Mouse (Mus musculus): ENCODE data around the gene Lrp6. TPM values are rescaled to one million over a fixed set of nuclear protein-coding genes. Genes with fewer than 3 reads are reported as not detected.

The Lrp6 gene
- polyA plus RNA-seq, 1 experiment from 2014 or later: 19.7 TPM

DNA sequence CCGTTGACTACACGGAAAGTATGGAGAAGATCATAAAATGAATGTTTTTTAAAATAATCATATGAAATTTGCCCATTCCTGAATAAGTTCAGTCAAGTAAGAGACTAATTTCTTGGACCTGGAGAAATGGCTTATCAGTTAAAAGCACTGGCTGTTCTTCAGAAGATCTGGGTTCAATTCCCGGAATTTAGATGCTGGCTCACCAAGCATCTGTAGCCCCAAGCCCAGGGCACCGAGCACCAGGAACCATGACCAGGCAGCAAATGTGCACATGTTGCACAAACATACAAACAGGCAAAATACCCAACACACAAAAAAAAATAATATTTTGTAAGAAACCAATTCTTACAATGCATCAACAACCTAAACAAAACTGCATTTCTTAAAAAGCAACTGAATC lies 37.4 kb downstream of the Lrp6 start:
- Histone ChIP-seq H3K9me3 (ENCODE audit: control insufficient read depth, low read length) (no peaks in the 10 kb centered on the region), H3K36me3 (ENCODE audit: control insufficient read depth, insufficient read depth, low read length) (no peaks in the 10 kb centered on the region), H3K4me1 (ENCODE audit: control insufficient read depth, insufficient read depth, low read length) (no peaks in the 10 kb centered on the region), H3K9ac (replicated peaks; ENCODE audit: low read depth, low read length) (no peak overlapping the region), H3K27me3 (ENCODE audit: control insufficient read depth, insufficient read depth, low read length) (no peaks in the 10 kb centered on the region), H3K4me2 (ENCODE audit: low read depth, low read length) (no peak overlapping the region), H3K4me3 (ENCODE audit: low read depth, low read length) (no peak overlapping the region), H3K27ac (ENCODE audit: low read depth, low read length) (no peak overlapping the region)
- WGBS: 91% methylated on average over 4 of the region's 4 CpGs
- ATAC-seq (ENCODE audit: low read depth): no peak

DNA sequence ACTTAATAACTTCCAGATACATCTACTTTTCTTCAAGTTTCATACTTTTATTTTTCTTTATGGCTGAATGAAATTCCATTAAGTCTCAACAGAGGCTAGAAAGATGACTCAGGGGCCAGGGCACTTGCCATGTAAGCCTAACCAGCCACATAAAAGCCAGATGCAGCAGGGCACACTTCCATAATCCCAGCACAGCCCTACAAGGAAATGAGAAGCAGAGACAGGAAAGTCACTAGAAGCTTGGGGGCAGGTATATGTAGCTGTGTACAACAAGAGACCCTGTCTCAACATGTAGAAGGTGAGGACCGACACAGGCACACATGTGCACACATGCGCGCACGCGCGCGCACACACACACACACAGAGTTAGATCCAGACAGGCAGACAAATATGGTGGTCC lies 38.4 kb downstream of the Lrp6 start:
- no peak overlapping the region for H3K27ac ChIP-seq (ENCODE audit: low read depth, low read length)
- no peaks in the 10 kb centered on the region for H3K9me3 ChIP-seq (ENCODE audit: control insufficient read depth, low read length)
- no peaks in the 10 kb centered on the region for H3K4me1 ChIP-seq (ENCODE audit: control insufficient read depth, insufficient read depth, low read length)
- H3K27me3 ChIP-seq (ENCODE audit: control insufficient read depth, insufficient read depth, low read length): no peaks in the 10 kb centered on the region
- no peaks in the 10 kb centered on the region for H3K36me3 ChIP-seq (ENCODE audit: control insufficient read depth, insufficient read depth, low read length)
- H3K4me2 ChIP-seq (ENCODE audit: low read depth, low read length): no peak overlapping the region
- ATAC-seq (ENCODE audit: low read depth): no peak
- WGBS: 98% methylated on average over 7 of the region's 7 CpGs
- no peak overlapping the region for H3K9ac ChIP-seq (replicated peaks; ENCODE audit: low read depth, low read length)
- no peak overlapping the region for H3K4me3 ChIP-seq (ENCODE audit: low read depth, low read length)

DNA sequence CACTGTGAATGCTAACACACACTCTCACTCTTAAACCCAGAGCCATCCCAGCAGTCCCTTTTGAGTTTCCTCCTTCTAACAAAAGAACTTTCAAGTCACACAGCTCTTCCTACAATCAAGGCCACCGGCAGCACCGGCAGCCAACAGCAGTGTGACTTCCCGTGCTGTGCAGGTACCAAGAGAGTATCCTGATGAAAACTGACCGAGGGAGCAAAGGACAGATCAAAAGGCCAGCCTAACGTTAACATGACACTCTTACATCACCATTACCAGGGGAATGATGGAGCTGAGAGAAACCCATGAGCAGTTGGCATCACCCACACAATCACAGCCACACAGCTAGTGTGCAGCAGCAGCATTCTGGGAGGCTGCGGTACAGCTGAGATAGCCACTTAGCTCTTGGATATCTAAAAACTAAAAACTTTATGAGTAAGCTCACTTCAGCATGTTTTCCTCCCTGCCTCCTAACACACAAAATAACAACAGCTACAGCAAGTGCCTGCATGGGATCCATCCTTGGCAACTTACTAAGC lies 39.1 kb downstream of the Lrp6 start:
- H3K27me3 ChIP-seq (ENCODE audit: control insufficient read depth, insufficient read depth, low read length): no peaks in the 10 kb centered on the region
- ATAC-seq (ENCODE audit: low read depth): no peak
- no peak overlapping the region for H3K4me3 ChIP-seq (ENCODE audit: low read depth, low read length)
- WGBS: 53% methylated on average over 6 of the region's 6 CpGs
- H3K9ac ChIP-seq (replicated peaks; ENCODE audit: low read depth, low read length): no peak overlapping the region
- no peak overlapping the region for H3K27ac ChIP-seq (ENCODE audit: low read depth, low read length)
- no peak overlapping the region for H3K4me2 ChIP-seq (ENCODE audit: low read depth, low read length)
- no peaks in the 10 kb centered on the region for H3K36me3 ChIP-seq (ENCODE audit: control insufficient read depth, insufficient read depth, low read length)
- no peaks in the 10 kb centered on the region for H3K9me3 ChIP-seq (ENCODE audit: control insufficient read depth, low read length)
- no peaks in the 10 kb centered on the region for H3K4me1 ChIP-seq (ENCODE audit: control insufficient read depth, insufficient read depth, low read length)

GRCm38 (mm10) chr6:134526821-134527595 lies 39.8 kb downstream of the Lrp6 start:
- Histone ChIP-seq H3K27me3 (ENCODE audit: control insufficient read depth, insufficient read depth, low read length) (no peaks in the 10 kb centered on the region), H3K36me3 (ENCODE audit: control insufficient read depth, insufficient read depth, low read length) (no peaks in the 10 kb centered on the region), H3K4me2 (ENCODE audit: low read depth, low read length) (no peak overlapping the region), H3K4me1 (ENCODE audit: control insufficient read depth, insufficient read depth, low read length) (no peaks in the 10 kb centered on the region), H3K9ac (replicated peaks; ENCODE audit: low read depth, low read length) (no peak overlapping the region), H3K4me3 (ENCODE audit: low read depth, low read length) (no peak overlapping the region), H3K27ac (ENCODE audit: low read depth, low read length) (no peak overlapping the region), H3K9me3 (ENCODE audit: control insufficient read depth, low read length) (no peaks in the 10 kb centered on the region)
- WGBS: 80% methylated on average over 10 of the region's 10 CpGs
- ATAC-seq (ENCODE audit: low read depth): no peak

- WGBS: 81% methylated on average over 5 of the region's 5 CpGs
- ATAC-seq (ENCODE audit: low read depth): no peak
These were observed 40.5 kb downstream of the Lrp6 start for GRCm38 (mm10) chr6:134526275-134526674.

DNA sequence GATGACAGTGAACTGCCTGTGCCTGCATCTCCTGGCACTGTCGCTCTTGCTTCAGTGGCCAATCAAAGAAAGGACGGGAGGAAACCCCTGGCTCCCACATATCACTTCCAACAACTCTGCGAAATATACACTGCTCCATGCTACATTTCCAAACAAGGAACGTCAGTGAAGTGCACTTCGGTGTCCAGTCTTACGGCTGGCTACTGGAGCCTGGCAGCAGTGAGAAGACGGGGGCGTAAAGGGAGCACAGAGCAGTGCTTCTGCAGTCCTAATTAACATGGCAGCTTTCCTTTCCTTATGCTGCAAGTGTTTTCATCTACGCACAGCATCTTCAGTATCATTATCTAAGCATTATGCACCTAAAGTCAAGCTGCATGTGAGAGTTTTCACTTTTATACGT lies 45.4 kb downstream of the Lrp6 start:
- Histone ChIP-seq H3K27me3 (ENCODE audit: control insufficient read depth, insufficient read depth, low read length) (no peaks in the 10 kb centered on the region), H3K4me1 (ENCODE audit: control insufficient read depth, insufficient read depth, low read length) (peaks cover 15% of the 10 kb centered on the region), H3K36me3 (ENCODE audit: control insufficient read depth, insufficient read depth, low read length) (no peaks in the 10 kb centered on the region), H3K27ac (ENCODE audit: low read depth, low read length) (peak overlapping the region; percentile 28; the same call in 1 of the 2 replicates), H3K9ac (replicated peaks; ENCODE audit: low read depth, low read length) (no peak overlapping the region), H3K9me3 (ENCODE audit: control insufficient read depth, low read length) (no peaks in the 10 kb centered on the region), H3K4me3 (ENCODE audit: low read depth, low read length) (no peak overlapping the region), H3K4me2 (ENCODE audit: low read depth, low read length) (no peak overlapping the region; the same call in 1 of the 2 replicates)
- WGBS: 55% methylated on average over 10 of the region's 10 CpGs
- 0 out of 2 replicates have a peak, but pooled peaks have one; percentile 36 for ATAC-seq (ENCODE audit: low read depth)

More at GRCm38 (mm10) chr6:134526275-134526674, 40.5 kb downstream of the Lrp6 start:
- Histone ChIP-seq H3K9ac (replicated peaks; ENCODE audit: low read depth, low read length) (no peak overlapping the region), H3K27ac (ENCODE audit: low read depth, low read length) (no peak overlapping the region), H3K4me3 (ENCODE audit: low read depth, low read length) (no peak overlapping the region), H3K4me1 (ENCODE audit: control insufficient read depth, insufficient read depth, low read length) (peaks cover 5% of the 10 kb centered on the region), H3K9me3 (ENCODE audit: control insufficient read depth, low read length) (no peaks in the 10 kb centered on the region), H3K4me2 (ENCODE audit: low read depth, low read length) (no peak overlapping the region), H3K27me3 (ENCODE audit: control insufficient read depth, insufficient read depth, low read length) (no peaks in the 10 kb centered on the region), H3K36me3 (ENCODE audit: control insufficient read depth, insufficient read depth, low read length) (no peaks in the 10 kb centered on the region)

- H3K36me3 ChIP-seq (ENCODE audit: control insufficient read depth, insufficient read depth, low read length): no peaks in the 10 kb centered on the region
- H3K4me2 ChIP-seq (ENCODE audit: low read depth, low read length): no peak overlapping the region
- no peaks in the 10 kb centered on the region for H3K27me3 ChIP-seq (ENCODE audit: control insufficient read depth, insufficient read depth, low read length)
- H3K4me1 ChIP-seq (ENCODE audit: control insufficient read depth, insufficient read depth, low read length): peaks cover 15% of the 10 kb centered on the region
- H3K27ac ChIP-seq (ENCODE audit: low read depth, low read length): no peak overlapping the region
- no peaks in the 10 kb centered on the region for H3K9me3 ChIP-seq (ENCODE audit: control insufficient read depth, low read length)
- 0 out of 2 replicates have a peak, but pooled peaks have one; percentile 42 for ATAC-seq (ENCODE audit: low read depth)
- 43% methylated on average over 3 of the region's 3 CpGs for WGBS
- no peak overlapping the region for H3K4me3 ChIP-seq (ENCODE audit: low read depth, low read length)
- no peak overlapping the region for H3K9ac ChIP-seq (replicated peaks; ENCODE audit: low read depth, low read length)
These were observed 45.9 kb downstream of the Lrp6 start for GRCm38 (mm10) chr6:134520821-134521220.

GRCm38 (mm10) chr6:134518450-134518849 lies 48.3 kb downstream of the Lrp6 start:
- H3K27ac ChIP-seq (ENCODE audit: low read depth, low read length): no peak overlapping the region
- no peak overlapping the region for H3K4me2 ChIP-seq (ENCODE audit: low read depth, low read length)
- no peak overlapping the region for H3K4me3 ChIP-seq (ENCODE audit: low read depth, low read length)
- no peaks in the 10 kb centered on the region for H3K9me3 ChIP-seq (ENCODE audit: control insufficient read depth, low read length)
- H3K27me3 ChIP-seq (ENCODE audit: control insufficient read depth, insufficient read depth, low read length): no peaks in the 10 kb centered on the region
- WGBS: 84% methylated on average over 5 of the region's 5 CpGs
- no peaks in the 10 kb centered on the region for H3K36me3 ChIP-seq (ENCODE audit: control insufficient read depth, insufficient read depth, low read length)
- H3K9ac ChIP-seq (replicated peaks; ENCODE audit: low read depth, low read length): no peak overlapping the region
- ATAC-seq (ENCODE audit: low read depth): no peak
- H3K4me1 ChIP-seq (ENCODE audit: control insufficient read depth, insufficient read depth, low read length): peaks cover 15% of the 10 kb centered on the region

DNA sequence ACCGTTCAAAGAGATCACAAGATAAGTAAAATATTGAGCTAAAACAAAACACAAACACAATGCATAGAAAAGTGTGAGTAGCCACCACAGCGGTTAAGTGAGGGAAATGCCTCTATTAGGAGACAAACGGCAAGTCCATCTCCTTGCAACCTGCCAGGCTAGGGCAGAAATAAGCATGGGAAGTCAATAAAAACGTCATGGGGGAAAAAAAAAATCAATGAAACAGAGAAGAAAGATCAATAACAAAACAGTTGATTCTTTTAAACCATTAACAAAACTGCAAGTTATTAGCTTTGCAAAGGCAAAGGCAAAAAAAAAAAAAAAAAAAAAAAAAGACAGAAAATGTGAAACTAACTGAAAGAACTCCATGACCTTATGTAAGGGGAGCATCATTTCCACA lies 49.6 kb downstream of the Lrp6 start:
- Histone ChIP-seq H3K27ac (ENCODE audit: low read depth, low read length) (no peak overlapping the region), H3K9me3 (ENCODE audit: control insufficient read depth, low read length) (no peaks in the 10 kb centered on the region), H3K27me3 (ENCODE audit: control insufficient read depth, insufficient read depth, low read length) (no peaks in the 10 kb centered on the region), H3K4me1 (ENCODE audit: control insufficient read depth, insufficient read depth, low read length) (peaks cover 15% of the 10 kb centered on the region), H3K4me3 (ENCODE audit: low read depth, low read length) (no peak overlapping the region), H3K4me2 (ENCODE audit: low read depth, low read length) (no peak overlapping the region), H3K36me3 (ENCODE audit: control insufficient read depth, insufficient read depth, low read length) (no peaks in the 10 kb centered on the region), H3K9ac (replicated peaks; ENCODE audit: low read depth, low read length) (no peak overlapping the region)
- 61% methylated on average over 4 of the region's 4 CpGs for WGBS
- ATAC-seq (ENCODE audit: low read depth): no peak

Measured in neural tube, embryonic 14.5 days (tissue).